Mouse (Mus musculus) right cerebral cortex, adult 2 months (tissue): Measurements from ENCODE around the gene Olfr1218.
"Not testable (repeated sequence)": the region's sequence is repeated elsewhere in the genome, so short reads cannot be mapped to it uniquely, and the experiment has no call there.

Source experiments
- DNase-seq, 2 experiments: peaks; one replicate each; pipeline ENCODE4 v3.0.0; 2021 to 2022; ENCODE audit warnings: low spot score in 2 of 2

Olfr1218 gene

DNA sequence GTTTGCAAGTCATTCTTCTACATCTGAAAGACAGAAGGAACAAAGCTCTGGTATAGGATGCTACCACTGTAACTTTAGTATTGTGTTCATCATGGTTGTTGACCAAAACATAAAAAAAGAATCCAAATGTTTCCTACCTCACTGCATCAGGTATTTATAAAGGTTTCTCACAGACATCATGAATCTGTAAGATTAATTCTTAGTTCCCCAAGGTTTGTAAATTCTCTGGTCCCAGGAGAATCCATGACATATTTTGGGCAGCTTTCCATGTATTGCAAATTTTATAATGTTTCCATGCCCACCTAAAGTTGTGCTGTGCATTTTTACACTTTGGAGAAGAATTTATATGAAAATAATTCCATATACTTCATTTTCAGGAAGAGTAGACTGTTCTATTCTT lies at the start of gene Olfr1218:
Gene Olfr1218, minus strand, starts transcription at position 101 of the 400 bp plus-strand sequence.
- DNase-seq = no peak

DNA sequence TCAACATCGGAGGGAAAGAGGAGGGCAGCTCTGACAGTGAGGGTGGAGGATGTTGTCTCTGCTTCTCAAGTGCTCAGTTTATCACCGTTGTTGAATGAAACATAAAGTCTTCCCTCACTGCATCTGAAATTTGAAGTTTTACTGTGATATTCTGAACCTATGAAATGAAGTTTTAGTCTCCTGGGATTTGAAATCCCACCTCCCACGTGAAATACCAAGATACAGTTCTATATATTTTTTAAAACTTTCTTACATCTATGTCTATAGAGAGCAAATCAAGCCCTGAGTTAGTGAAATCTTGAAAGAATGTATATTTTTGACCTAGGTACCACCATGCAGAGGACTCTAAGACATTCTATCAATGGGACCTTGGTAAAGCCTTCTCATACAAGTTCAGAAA lies 45.7 kb upstream of the Olfr1218 start, which contains the start of gene Olfr1220:
Gene Olfr1220, minus strand, starts transcription at position 101 of the 400 bp plus-strand sequence.
- DNase-seq = no peak

GRCm38 (mm10) chr2:89105651-89106050 lies 44.7 kb upstream of the Olfr1218 start:
- no peak for DNase-seq

DNA sequence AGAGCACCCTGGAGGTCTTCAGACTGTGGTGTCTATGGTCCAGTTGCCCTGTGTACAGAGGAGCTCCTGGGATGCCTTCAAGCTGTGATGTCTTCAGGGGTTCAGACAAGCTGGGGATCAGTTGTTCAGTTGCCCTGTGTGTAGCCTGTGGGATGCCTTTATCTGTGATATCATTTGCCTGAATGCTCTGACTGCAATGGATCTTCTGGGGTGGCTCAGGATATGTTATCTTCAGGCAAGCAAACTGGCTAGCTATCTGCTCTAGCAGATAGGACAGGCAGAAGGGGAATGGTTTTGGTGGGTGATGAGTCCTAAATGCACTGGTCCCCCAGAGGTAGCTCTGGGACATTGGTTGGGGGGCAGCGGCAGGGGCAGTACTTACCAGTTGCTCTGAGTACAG lies 32.9 kb upstream of the Olfr1218 start:
- DNase-seq = no peak

DNA sequence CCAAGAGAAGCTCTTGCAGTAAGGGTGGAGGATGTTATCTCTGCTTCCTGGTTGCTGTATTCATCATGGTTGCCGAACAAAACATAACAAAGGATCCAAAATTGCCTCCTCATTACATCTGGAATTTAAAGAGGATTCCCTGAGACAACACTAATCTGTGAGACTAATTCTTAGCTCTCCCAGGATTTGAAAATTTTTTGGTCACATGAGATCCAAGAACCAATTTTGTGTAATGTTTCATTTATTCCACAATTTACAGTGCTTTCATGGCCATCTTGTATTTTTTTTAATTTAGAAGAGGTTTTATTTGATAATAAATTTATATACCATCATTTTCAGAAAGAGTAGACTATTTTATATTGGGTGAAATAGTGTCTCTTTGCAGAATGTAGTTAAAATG lies 22.4 kb upstream of the Olfr1218 start, which contains the start of gene Olfr1219:
Gene Olfr1219, minus strand, starts transcription at position 101 of the 400 bp plus-strand sequence.
- no peak for DNase-seq

DNA sequence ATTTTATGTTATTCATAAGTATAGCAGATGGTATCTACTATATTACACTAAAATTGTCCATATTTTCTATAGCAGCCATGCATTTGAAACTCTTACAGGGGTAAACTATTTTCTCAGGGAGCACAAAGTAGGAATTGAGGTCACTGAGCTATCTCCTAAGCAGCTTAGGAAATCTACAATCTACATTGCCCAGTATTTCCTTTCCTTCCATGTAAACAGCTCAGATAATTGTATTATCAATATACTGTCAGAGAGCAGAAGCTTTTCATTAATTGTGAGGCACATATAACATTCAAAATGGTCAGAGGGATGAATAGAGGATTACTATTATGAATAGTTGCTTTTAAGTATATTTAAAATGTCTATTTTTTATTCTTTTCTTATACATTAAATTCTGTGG lies 20.5 kb upstream of the Olfr1218 start:
- no peak for DNase-seq

GRCm38 (mm10) chr2:89031965-89032364 lies 29.0 kb downstream of the Olfr1218 start, which contains the start of gene Olfr1217:
Gene Olfr1217 (minus strand): TSS chr2:89032065.
- DNase-seq = no peak

- DNase-seq = not testable (repeated sequence)
Observed at GRCm38 (mm10) chr2:89021436-89021835, 39.6 kb downstream of the Olfr1218 start.

- no peak for DNase-seq
Observed at GRCm38 (mm10) chr2:89018240-89018639, 42.7 kb downstream of the Olfr1218 start, which contains the start of gene Olfr1216. Gene Olfr1216 (minus strand): TSS chr2:89018340.

DNA sequence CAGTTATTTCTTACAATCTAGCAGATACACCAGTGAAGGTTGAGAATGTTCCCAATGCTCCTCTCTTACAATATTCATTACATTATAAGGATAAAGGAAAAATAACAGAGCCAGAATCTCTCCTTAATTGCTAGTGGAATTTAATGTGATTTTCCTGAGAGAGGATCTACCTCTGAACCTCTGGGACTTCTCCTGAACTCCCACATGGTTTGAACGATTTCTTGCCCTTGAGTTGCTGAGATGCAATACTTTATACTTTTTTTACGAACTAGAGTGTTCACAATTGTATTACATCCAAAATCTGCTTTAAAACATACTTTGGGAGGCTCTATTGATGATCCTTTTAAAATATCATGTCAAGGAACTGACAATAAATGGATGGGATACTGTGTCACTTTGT lies 54.1 kb downstream of the Olfr1218 start, which contains the start of gene Olfr1215:
Gene Olfr1215, minus strand, starts transcription at position 101 of the 400 bp plus-strand sequence.
- DNase-seq = no peak
